Mouse (Mus musculus): ENCODE results near the gene Npcd. TPM values are rescaled to one million over a fixed set of nuclear protein-coding genes. Genes with fewer than 3 reads are reported as not detected.
A peak's percentile ranks its signal among the peaks of the same experiment; 100 is the strongest.

Gene Npcd
- polyA plus RNA-seq, 1 experiment from 2014 or later = 2.5 TPM

- Histone ChIP-seq H3K27ac (ENCODE audit: low read depth, low read length) (peak overlapping the region; percentile 96), H3K9me3 (ENCODE audit: control insufficient read depth, low read length) (no peaks in the 10 kb centered on the region), H3K36me3 (ENCODE audit: control insufficient read depth, insufficient read depth, low read length) (no peaks in the 10 kb centered on the region), H3K4me3 (ENCODE audit: low read depth, low read length) (peak overlapping the region; percentile 81), H3K4me2 (ENCODE audit: low read depth, low read length) (peak overlapping the region; percentile 61; the same call in 1 of the 2 replicates), H3K27me3 (ENCODE audit: control insufficient read depth, insufficient read depth, low read length) (no peaks in the 10 kb centered on the region), H3K4me1 (ENCODE audit: control insufficient read depth, insufficient read depth, low read length) (peaks cover 29% of the 10 kb centered on the region), H3K9ac (replicated peaks; ENCODE audit: low read depth, low read length) (peak overlapping the region; percentile 63; the same call in 1 of the 2 replicates)
- no peak for ATAC-seq (ENCODE audit: low read depth)
- 52% methylated on average over 9 of the region's 9 CpGs for WGBS
Observed at GRCm38 (mm10) chr15:79834881-79835260, 834 bp upstream of the Npcd start.

GRCm38 (mm10) chr15:79833251-79834050, 586 bp downstream of the Npcd start:
- Histone ChIP-seq H3K4me2 (ENCODE audit: low read depth, low read length) (peak overlapping the region; percentile 96), H3K4me3 (ENCODE audit: low read depth, low read length) (peak overlapping the region; percentile 81), H3K27me3 (ENCODE audit: control insufficient read depth, insufficient read depth, low read length) (no peaks in the 10 kb centered on the region), H3K9me3 (ENCODE audit: control insufficient read depth, low read length) (no peaks in the 10 kb centered on the region), H3K9ac (replicated peaks; ENCODE audit: low read depth, low read length) (peak overlapping the region; percentile 90), H3K4me1 (ENCODE audit: control insufficient read depth, insufficient read depth, low read length) (peaks cover 40% of the 10 kb centered on the region), H3K36me3 (ENCODE audit: control insufficient read depth, insufficient read depth, low read length) (peaks cover 5% of the 10 kb centered on the region; the same call in 1 of the 2 replicates), H3K27ac (ENCODE audit: low read depth, low read length) (peak overlapping the region; percentile 96)
- under 1% methylated on average over 41 of the region's 41 CpGs for WGBS
- peak; percentile 16 for ATAC-seq (ENCODE audit: low read depth)

GRCm38 (mm10) chr15:79832064-79832900, 1.8 kb downstream of the Npcd start:
- peak overlapping the region; percentile 96 for H3K4me2 ChIP-seq (ENCODE audit: low read depth, low read length)
- 27% methylated on average over 18 of the region's 18 CpGs for WGBS
- H3K9ac ChIP-seq (replicated peaks; ENCODE audit: low read depth, low read length) = peak overlapping the region; percentile 90
- no peaks in the 10 kb centered on the region for H3K9me3 ChIP-seq (ENCODE audit: control insufficient read depth, low read length)
- H3K4me1 ChIP-seq (ENCODE audit: control insufficient read depth, insufficient read depth, low read length) = peaks cover 52% of the 10 kb centered on the region
- H3K27ac ChIP-seq (ENCODE audit: low read depth, low read length) = peak overlapping the region; percentile 96
- peak overlapping the region; percentile 81 for H3K4me3 ChIP-seq (ENCODE audit: low read depth, low read length)
- H3K36me3 ChIP-seq (ENCODE audit: control insufficient read depth, insufficient read depth, low read length) = peaks cover 11% of the 10 kb centered on the region
- H3K27me3 ChIP-seq (ENCODE audit: control insufficient read depth, insufficient read depth, low read length) = no peaks in the 10 kb centered on the region
- no peak; the same call in 1 of the 2 replicates for ATAC-seq (ENCODE audit: low read depth)

- Histone ChIP-seq H3K4me3 (ENCODE audit: low read depth, low read length) (no peak overlapping the region), H3K27me3 (ENCODE audit: control insufficient read depth, insufficient read depth, low read length) (no peaks in the 10 kb centered on the region), H3K36me3 (ENCODE audit: control insufficient read depth, insufficient read depth, low read length) (peaks cover 11% of the 10 kb centered on the region), H3K9ac (replicated peaks; ENCODE audit: low read depth, low read length) (no peak overlapping the region), H3K27ac (ENCODE audit: low read depth, low read length) (no peak overlapping the region), H3K9me3 (ENCODE audit: control insufficient read depth, low read length) (no peaks in the 10 kb centered on the region), H3K4me2 (ENCODE audit: low read depth, low read length) (no peak overlapping the region), H3K4me1 (ENCODE audit: control insufficient read depth, insufficient read depth, low read length) (peaks cover 61% of the 10 kb centered on the region)
- 9% methylated on average over 4 of the region's 4 CpGs for WGBS
- ATAC-seq (ENCODE audit: low read depth) = no peak
Observed at GRCm38 (mm10) chr15:79830388-79830787, 3.6 kb downstream of the Npcd start.

- H3K27me3 ChIP-seq (ENCODE audit: control insufficient read depth, insufficient read depth, low read length) = no peaks in the 10 kb centered on the region
- 62% methylated on average over 5 of the region's 5 CpGs for WGBS
- no peak for ATAC-seq (ENCODE audit: low read depth)
- peaks cover 55% of the 10 kb centered on the region for H3K4me1 ChIP-seq (ENCODE audit: control insufficient read depth, insufficient read depth, low read length)
- H3K36me3 ChIP-seq (ENCODE audit: control insufficient read depth, insufficient read depth, low read length) = peaks cover 11% of the 10 kb centered on the region
- no peak overlapping the region; the same call in 1 of the 2 replicates for H3K9ac ChIP-seq (replicated peaks; ENCODE audit: low read depth, low read length)
- H3K27ac ChIP-seq (ENCODE audit: low read depth, low read length) = no peak overlapping the region
- H3K9me3 ChIP-seq (ENCODE audit: control insufficient read depth, low read length) = no peaks in the 10 kb centered on the region
- H3K4me2 ChIP-seq (ENCODE audit: low read depth, low read length) = no peak overlapping the region
- H3K4me3 ChIP-seq (ENCODE audit: low read depth, low read length) = no peak overlapping the region
Observed at GRCm38 (mm10) chr15:79829431-79829830, 4.6 kb downstream of the Npcd start.

- ATAC-seq (ENCODE audit: low read depth) = no peak
- 59% methylated on average over 46 of the region's 46 CpGs for WGBS
- H3K4me3 ChIP-seq (ENCODE audit: low read depth, low read length) = no peak overlapping the region; the same call in 1 of the 2 replicates
- H3K36me3 ChIP-seq (ENCODE audit: control insufficient read depth, insufficient read depth, low read length) = peaks cover 11% of the 10 kb centered on the region
- H3K27ac ChIP-seq (ENCODE audit: low read depth, low read length) = no peak overlapping the region
- peaks cover 55% of the 10 kb centered on the region for H3K4me1 ChIP-seq (ENCODE audit: control insufficient read depth, insufficient read depth, low read length)
- peak overlapping the region; percentile 32; the same call in 1 of the 2 replicates for H3K4me2 ChIP-seq (ENCODE audit: low read depth, low read length)
- H3K9ac ChIP-seq (replicated peaks; ENCODE audit: low read depth, low read length) = no peak overlapping the region
- no peaks in the 10 kb centered on the region for H3K9me3 ChIP-seq (ENCODE audit: control insufficient read depth, low read length)
- no peaks in the 10 kb centered on the region for H3K27me3 ChIP-seq (ENCODE audit: control insufficient read depth, insufficient read depth, low read length)
Observed at GRCm38 (mm10) chr15:79828366-79829035, 5.5 kb downstream of the Npcd start.

- 77% methylated on average over 11 of the region's 11 CpGs for WGBS
- H3K27ac ChIP-seq (ENCODE audit: low read depth, low read length) = no peak overlapping the region
- H3K4me2 ChIP-seq (ENCODE audit: low read depth, low read length) = no peak overlapping the region
- H3K4me3 ChIP-seq (ENCODE audit: low read depth, low read length) = no peak overlapping the region
- ATAC-seq (ENCODE audit: low read depth) = no peak
- H3K36me3 ChIP-seq (ENCODE audit: control insufficient read depth, insufficient read depth, low read length) = peaks cover 15% of the 10 kb centered on the region
- H3K9me3 ChIP-seq (ENCODE audit: control insufficient read depth, low read length) = no peaks in the 10 kb centered on the region
- no peak overlapping the region for H3K9ac ChIP-seq (replicated peaks; ENCODE audit: low read depth, low read length)
- H3K4me1 ChIP-seq (ENCODE audit: control insufficient read depth, insufficient read depth, low read length) = peaks cover 53% of the 10 kb centered on the region
- H3K27me3 ChIP-seq (ENCODE audit: control insufficient read depth, insufficient read depth, low read length) = no peaks in the 10 kb centered on the region
Observed at GRCm38 (mm10) chr15:79827778-79828210, 6.2 kb downstream of the Npcd start.

GRCm38 (mm10) chr15:79827061-79827777, 6.8 kb downstream of the Npcd start:
- no peak overlapping the region for H3K4me2 ChIP-seq (ENCODE audit: low read depth, low read length)
- H3K9me3 ChIP-seq (ENCODE audit: control insufficient read depth, low read length) = no peaks in the 10 kb centered on the region
- peaks cover 15% of the 10 kb centered on the region for H3K36me3 ChIP-seq (ENCODE audit: control insufficient read depth, insufficient read depth, low read length)
- no peaks in the 10 kb centered on the region for H3K27me3 ChIP-seq (ENCODE audit: control insufficient read depth, insufficient read depth, low read length)
- 0 out of 2 replicates have a peak overlapping the region, but pooled peaks have one; percentile 39 for H3K27ac ChIP-seq (ENCODE audit: low read depth, low read length)
- ATAC-seq (ENCODE audit: low read depth) = no peak
- peaks cover 47% of the 10 kb centered on the region for H3K4me1 ChIP-seq (ENCODE audit: control insufficient read depth, insufficient read depth, low read length)
- no peak overlapping the region for H3K9ac ChIP-seq (replicated peaks; ENCODE audit: low read depth, low read length)
- WGBS = 92% methylated on average over 14 of the region's 14 CpGs
- H3K4me3 ChIP-seq (ENCODE audit: low read depth, low read length) = no peak overlapping the region
